Mouse (Mus musculus) heart, postnatal 0 days (tissue): Measurements from ENCODE around the gene Arnt2. TPM values are rescaled to one million over a fixed set of nuclear protein-coding genes. Genes with fewer than 3 reads are reported as not detected.

Experiments
- ATAC-seq: fragments of 200-750 bp; cut with Nextera tagmentation; 2 replicates; pipeline ENCODE4 v1.8.0; 2017; ENCODE audit warnings: low read depth, moderate number of reproducible peaks, moderate library complexity; ENCODE audit not compliant: insufficient read depth
- DNase-seq: peaks from one replicate; pipeline ENCODE4 v3.0.0-alpha.2; 2016; ENCODE audit warnings: low spot score
- H3K27ac ChIP-seq: fragments of 300-500 bp; sonication (generic); 2 replicates; pipeline ENCODE4 v1.5.1; 2014; ENCODE audit warnings: low read depth, mild to moderate bottlenecking
- H3K27me3 ChIP-seq: fragments of 300-500 bp; sonication (generic); 2 replicates; pipeline ENCODE4 v1.6.1; 2014; ENCODE audit warnings: low read length, mixed read lengths; ENCODE audit not compliant: control insufficient read depth, insufficient read depth
- H3K36me3 ChIP-seq: fragments of 300-500 bp; sonication (generic); replicated peaks from 2 replicates; pipeline ENCODE4 v1.6.1; 2014; ENCODE audit warnings: low read length, mixed read lengths; ENCODE audit not compliant: control insufficient read depth, insufficient read depth
- H3K4me1 ChIP-seq: fragments of 300-500 bp; sonication (generic); 2 replicates; pipeline ENCODE4 v1.6.1; 2014; ENCODE audit warnings: antibody characterized with exemption; ENCODE audit not compliant: control insufficient read depth, insufficient read depth
- H3K4me2 ChIP-seq: fragments of 300-500 bp; sonication (generic); 2 replicates; pipeline ENCODE4 v1.6.1; 2014; ENCODE audit warnings: low read depth, mild to moderate bottlenecking, low read length, moderate library complexity
- H3K4me3 ChIP-seq: fragments of 300-500 bp; sonication (generic); 2 replicates; pipeline ENCODE4 v1.5.1; 2014; ENCODE audit warnings: low read depth, low read length
- H3K9ac ChIP-seq: fragments of 300-500 bp; sonication (generic); replicated peaks from 2 replicates; pipeline ENCODE4 v1.6.1; 2014; ENCODE audit warnings: low read depth, low read length, mixed read lengths
- H3K9me3 ChIP-seq: fragments of 300-500 bp; sonication (generic); replicated peaks from 2 replicates; pipeline ENCODE4 v1.6.1; 2016; ENCODE audit warnings: low read length; ENCODE audit not compliant: control insufficient read depth
- CTCF ChIP-seq: IDR thresholded peaks from 2 replicates; pipeline ENCODE4 v1.5.1; 2016; ENCODE audit warnings: antibody characterized with exemption, control low read depth, low read depth
- EP300 ChIP-seq: IDR thresholded peaks from 2 replicates; pipeline ENCODE4 v1.6.1; 2016; ENCODE audit warnings: antibody characterized with exemption, low read depth
- WGBS: fragments of 180-500 bp; shearing (Covaris S2); extraction: QIAGEN DNeasy Blood & Tissue Kit; methylation state at CpG from one replicate; pipeline ENCODE4 v1.1.7; 2014; 5-methylcytosine and 5-hydroxymethylcytosine counted together
- polyA plus RNA-seq: library from polyadenylated mRNA; unstranded; fragments of >200 nt; fragmentation: Nextera tagmentation; extraction: Ambion mirVana; gene quantifications from 2 replicates; pipeline ENCODE4 v1.2.1, GENCODE M21; 2015
- total RNA-seq: library from RNA; depleted of rRNA; stranded (reverse); fragments of >200 nt; gene quantifications from 2 replicates; pipeline ENCODE4 v1.2.3, GENCODE M21; 2014; ENCODE audit warnings: low replicate concordance

The Arnt2 gene
- total and polyA plus RNA-seq, 2 experiments from 2014 or later = 0.31 to 2.1 TPM

DNA sequence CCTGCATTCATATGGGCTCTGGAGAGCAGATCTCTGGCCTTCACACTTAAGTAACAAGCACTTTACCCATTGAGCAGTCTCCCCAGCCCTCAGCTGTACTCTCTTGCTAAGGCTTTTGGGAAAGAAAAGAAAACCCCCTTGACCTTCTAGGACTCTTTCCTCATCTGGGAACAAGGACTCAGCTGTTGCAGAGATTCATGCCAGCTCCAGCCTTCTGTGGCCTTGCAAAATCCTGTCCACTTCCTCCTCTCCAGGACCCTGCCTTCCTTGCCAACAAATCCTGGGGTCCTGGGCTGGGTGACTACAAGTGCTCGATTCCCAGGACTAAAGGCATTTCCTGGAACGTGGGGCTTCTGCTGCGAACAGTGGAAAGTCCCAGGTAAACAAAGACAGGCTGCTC, 169.6 kb downstream of the Arnt2 start:
- ATAC-seq = no peak

DNA sequence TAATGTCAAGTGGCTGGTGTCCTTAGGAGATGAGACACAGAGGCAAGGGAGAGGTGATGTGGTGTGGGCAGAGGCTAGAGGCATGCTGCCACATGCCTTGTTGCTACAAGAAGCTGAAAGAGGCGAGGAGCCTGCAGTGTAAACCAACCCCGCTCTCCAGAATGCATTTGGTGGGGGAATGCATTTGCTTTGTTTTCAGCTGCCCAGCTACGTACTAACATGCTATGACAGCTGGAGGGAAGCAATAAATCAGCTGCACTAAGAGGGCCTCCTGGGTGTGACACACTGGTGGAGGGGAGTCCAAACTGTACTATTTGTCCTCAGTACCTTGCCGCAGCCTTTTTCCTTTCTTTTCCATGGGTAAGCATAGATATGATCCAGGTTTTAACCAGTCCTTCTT, 172.3 kb downstream of the Arnt2 start:
- Histone ChIP-seq H3K36me3 (no peaks in the 10 kb centered on the region), H3K4me1 (no peaks in the 10 kb centered on the region), H3K27ac (no peak overlapping the region), H3K9ac (no peak overlapping the region), H3K27me3 (no peaks in the 10 kb centered on the region), H3K4me3 (no peak overlapping the region), H3K4me2 (no peak overlapping the region), H3K9me3 (no peaks in the 10 kb centered on the region)
- ATAC-seq (no peak), DNase-seq (no peak)
- WGBS = 67% methylated on average over 4 of the region's 4 CpGs
- TF ChIP-seq CTCF (no peak), EP300 (no peak)

More for the DNA sequence above, 169.6 kb downstream of the Arnt2 start:
- Histone ChIP-seq H3K36me3 (no peaks in the 10 kb centered on the region), H3K4me3 (no peak overlapping the region), H3K4me1 (no peaks in the 10 kb centered on the region), H3K4me2 (no peak overlapping the region), H3K27ac (no peak overlapping the region), H3K27me3 (no peaks in the 10 kb centered on the region), H3K9ac (no peak overlapping the region), H3K9me3 (no peaks in the 10 kb centered on the region)
- TF ChIP-seq EP300 = no peak
- TF ChIP-seq CTCF = no peak
- no peak for DNase-seq
- 49% methylated on average over 3 of the region's 3 CpGs for WGBS

DNA sequence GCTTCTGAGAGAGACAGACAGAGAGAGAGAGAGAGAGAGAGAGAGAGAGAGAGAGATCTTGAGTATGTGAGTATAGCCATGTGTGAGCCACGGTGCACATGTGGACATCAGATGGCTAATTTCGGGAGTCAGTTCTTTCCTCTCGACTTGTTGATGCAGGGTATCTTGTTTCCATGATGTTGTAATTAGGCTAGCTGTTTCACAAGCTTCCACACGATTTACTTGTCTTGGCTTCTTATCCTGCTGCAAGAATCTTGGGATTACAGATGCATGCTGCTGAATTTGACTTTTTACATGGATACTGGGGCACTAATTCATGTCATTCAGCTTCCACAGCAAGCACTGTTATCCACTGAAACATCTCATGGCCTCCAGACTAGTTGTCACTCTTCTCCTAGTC, 178.6 kb downstream of the Arnt2 start:
- ATAC-seq = no peak
- no peak for DNase-seq
- TF ChIP-seq CTCF = no peak
- no peak for TF ChIP-seq EP300
- H3K27me3 ChIP-seq = no peaks in the 10 kb centered on the region
- no peaks in the 10 kb centered on the region for H3K9me3 ChIP-seq
- no peak overlapping the region for H3K27ac ChIP-seq
- H3K4me2 ChIP-seq = no peak overlapping the region
- no peaks in the 10 kb centered on the region for H3K4me1 ChIP-seq
- no peaks in the 10 kb centered on the region for H3K36me3 ChIP-seq
- no peak overlapping the region for H3K4me3 ChIP-seq
- H3K9ac ChIP-seq = no peak overlapping the region
- 65% methylated on average over 4 of the region's 4 CpGs for WGBS

DNA sequence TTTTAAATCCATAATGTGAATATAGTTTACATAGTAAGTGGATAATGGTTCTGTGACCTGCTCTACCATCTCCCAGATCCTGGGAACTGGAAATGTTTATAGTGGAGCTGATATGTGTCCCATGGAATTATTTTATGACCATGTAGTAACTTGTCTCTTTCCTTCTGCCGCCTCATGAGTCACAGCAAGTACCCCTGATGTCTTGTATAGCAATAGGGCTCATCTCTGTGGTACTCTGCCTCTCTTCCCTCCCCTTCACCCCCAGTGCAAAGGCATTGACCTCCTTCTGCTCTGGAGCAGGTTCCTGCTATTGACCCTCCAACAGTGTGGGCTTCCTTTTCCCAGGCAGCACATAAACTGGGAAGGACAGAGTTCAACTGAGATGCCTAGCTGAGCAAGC, 182.3 kb downstream of the Arnt2 start:
- Histone ChIP-seq H3K9me3 (no peaks in the 10 kb centered on the region), H3K36me3 (no peaks in the 10 kb centered on the region), H3K4me2 (no peak overlapping the region), H3K9ac (no peak overlapping the region), H3K4me1 (no peaks in the 10 kb centered on the region), H3K27me3 (no peaks in the 10 kb centered on the region), H3K27ac (no peak overlapping the region), H3K4me3 (no peak overlapping the region)
- WGBS = 83% methylated on average over 1 of the region's 1 CpGs
- ATAC-seq (no peak), DNase-seq (no peak)
- no peak for TF ChIP-seq CTCF
- no peak for TF ChIP-seq EP300

DNA sequence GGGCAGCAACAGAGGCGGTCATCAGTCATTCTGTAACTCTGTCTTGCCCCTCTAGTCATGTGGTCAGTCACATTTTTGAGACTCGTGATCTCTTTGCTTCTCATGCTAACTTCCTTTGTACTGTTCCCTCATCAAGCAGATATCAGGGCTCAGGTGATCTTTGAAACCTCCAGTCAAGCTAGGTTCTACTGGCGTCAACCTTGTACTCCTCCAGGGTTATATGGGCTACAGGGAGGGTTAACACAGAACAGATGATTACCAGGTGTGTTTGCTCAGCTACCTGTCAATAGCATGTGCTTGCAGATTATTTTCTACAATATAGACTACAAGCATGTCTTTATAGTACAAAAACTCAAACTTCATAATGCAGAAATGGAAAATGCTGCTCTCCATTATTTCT, 183.1 kb downstream of the Arnt2 start:
- TF ChIP-seq EP300 (no peak), CTCF (no peak)
- DNase-seq (no peak), ATAC-seq (no peak)
- H3K9me3 ChIP-seq = no peaks in the 10 kb centered on the region
- no peaks in the 10 kb centered on the region for H3K36me3 ChIP-seq
- H3K4me2 ChIP-seq = no peak overlapping the region
- H3K9ac ChIP-seq = no peak overlapping the region
- H3K4me1 ChIP-seq = no peaks in the 10 kb centered on the region
- H3K27me3 ChIP-seq = no peaks in the 10 kb centered on the region
- WGBS = 81% methylated on average over 3 of the region's 3 CpGs
- no peak overlapping the region for H3K4me3 ChIP-seq
- H3K27ac ChIP-seq = no peak overlapping the region

DNA sequence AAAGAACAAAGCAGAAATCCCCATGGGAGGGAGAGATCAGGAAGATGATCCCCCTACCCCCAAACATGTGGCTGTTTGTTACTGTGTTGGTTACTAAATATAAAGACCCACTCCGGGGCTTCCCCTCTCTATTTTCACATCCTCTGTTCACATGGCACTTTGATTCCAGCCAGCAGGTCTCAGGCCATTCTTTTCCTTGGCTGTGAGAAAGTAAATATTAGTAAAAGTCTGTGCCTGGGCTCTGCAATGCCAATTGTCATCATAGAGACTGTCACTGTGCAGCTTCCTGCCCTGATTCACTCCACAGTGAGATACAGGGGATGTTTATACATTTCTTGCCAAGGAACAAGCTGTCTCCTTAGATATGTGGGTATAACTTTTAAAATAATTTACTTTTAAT, 197.9 kb downstream of the Arnt2 start:
- Histone ChIP-seq H3K36me3 (no peaks in the 10 kb centered on the region), H3K4me3 (no peak overlapping the region), H3K27me3 (no peaks in the 10 kb centered on the region), H3K27ac (no peak overlapping the region), H3K9ac (no peak overlapping the region), H3K9me3 (no peaks in the 10 kb centered on the region), H3K4me1 (peaks cover 18% of the 10 kb centered on the region), H3K4me2 (no peak overlapping the region)
- 12% methylated on average over 1 of the region's 1 CpGs for WGBS
- TF ChIP-seq CTCF (no peak), EP300 (no peak)
- ATAC-seq = no peak
- peak; percentile 28 for DNase-seq
